Mouse (Mus musculus) E14TG2a.4 (cell line): ENCODE measurements around the gene Lpar1.

Experiments used
- CTCF ChIP-seq: conservative IDR thresholded peaks from 2 replicates; pipeline ENCODE4 v1.5.1; 2014; ENCODE audit warnings: low read length
- NANOG ChIP-seq: IDR thresholded peaks from 2 replicates; pipeline ENCODE4 v1.6.1; 2014; ENCODE audit warnings: borderline replicate concordance, low read length, mixed read lengths

- TF ChIP-seq CTCF (no peak), NANOG (no peak)
Measured at GRCm38 (mm10) chr4:58471203-58471910, 82.3 kb downstream of the Lpar1 start.
